Mouse (Mus musculus): Measurements from ENCODE around the gene Gata3.

The Gata3 gene

DNA sequence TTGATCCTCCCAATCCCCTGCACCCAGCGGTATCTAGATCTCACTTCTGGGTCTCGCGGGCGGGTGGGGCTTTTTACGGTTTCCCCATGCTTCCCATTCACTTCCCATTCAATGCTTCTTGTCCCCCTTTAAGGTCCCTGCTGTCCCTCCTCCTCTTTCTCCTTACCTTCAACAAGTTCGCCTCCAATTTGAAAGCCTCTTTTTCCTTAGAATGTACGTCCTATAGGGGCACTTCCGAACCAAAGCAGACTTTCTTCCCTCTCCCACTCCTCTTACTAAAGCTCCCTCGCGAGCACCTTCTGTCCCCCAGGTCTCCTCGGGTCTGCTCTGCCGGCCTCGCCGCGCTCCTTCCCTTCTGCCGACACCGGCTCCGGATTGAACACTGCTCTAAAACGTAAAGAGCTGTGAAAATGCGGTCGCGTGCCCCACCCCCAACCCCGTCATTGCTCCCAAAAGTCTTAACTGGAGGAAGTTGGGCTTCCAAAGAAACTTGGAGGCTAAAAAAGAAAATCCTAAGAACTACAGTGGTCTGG, at the start of gene Gata3:
TSS of gene Gata3 (minus strand) at position 384 of the 533 bp plus-strand sequence.
- peak in 1 of 2 experiments; percentile 20 for DNase-seq (ENCODE audit: low spot score in 2 of 2)

DNA sequence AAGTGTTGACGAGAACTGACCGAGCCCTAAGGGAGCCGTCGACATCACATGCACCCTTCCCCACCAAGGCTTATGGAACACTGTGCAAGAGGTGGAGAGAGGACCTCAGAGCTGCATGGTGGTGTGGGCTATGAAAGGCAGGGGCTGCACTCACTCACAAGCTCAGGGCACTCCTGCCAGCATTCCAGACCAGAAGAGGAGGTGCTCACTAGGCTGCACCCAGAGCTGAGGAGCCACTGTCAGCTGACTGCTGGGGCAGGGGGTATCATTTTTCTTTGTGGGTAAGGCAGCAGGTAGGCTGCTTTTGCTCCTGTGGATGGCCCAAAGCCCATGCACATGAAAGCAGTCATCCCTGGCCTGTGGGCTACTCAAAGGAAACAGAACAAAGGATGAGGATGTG, 49.4 kb upstream of the Gata3 start:
- no peak for DNase-seq (ENCODE audit: low spot score in 2 of 2)

DNA sequence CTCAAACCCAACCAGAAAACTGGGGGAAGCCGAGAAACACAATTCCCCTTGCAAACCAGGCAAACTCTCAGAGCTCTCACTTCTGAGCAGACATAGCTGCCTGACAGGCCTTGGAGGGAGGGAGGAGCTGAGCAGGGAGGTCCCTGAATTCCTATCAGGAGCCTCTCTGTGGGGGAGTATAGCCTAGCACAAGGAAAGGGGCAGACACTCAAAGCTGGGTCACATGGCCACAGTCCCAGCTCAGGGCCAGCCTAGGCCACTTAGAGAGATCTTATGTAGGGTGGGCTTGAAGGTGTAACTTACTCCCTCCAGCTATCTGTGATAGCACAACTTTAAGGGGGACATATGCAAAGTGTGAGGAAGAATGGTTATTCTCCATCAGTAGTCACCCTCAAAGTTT, 46.1 kb upstream of the Gata3 start:
- no peak for DNase-seq (ENCODE audit: low spot score in 2 of 2)

DNA sequence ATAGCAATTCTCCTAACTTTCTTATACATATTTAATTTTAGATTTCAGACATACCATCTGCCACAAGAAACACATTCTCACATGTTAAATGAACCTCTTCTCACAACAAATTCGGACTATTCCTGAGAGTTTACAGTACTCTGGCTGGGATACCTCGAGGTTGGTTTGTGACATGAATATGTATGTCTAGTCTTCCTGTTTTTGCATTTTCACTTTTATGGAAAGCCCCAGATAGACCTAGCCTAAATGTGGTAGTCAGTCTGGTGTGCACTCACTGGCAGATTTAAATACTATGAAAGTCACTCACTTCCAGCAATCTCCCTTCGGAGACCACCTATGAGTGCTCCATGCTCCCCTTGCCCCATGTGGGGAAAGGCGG, 37.1 kb upstream of the Gata3 start:
- DNase-seq (ENCODE audit: low spot score in 2 of 2), result no peak

DNA sequence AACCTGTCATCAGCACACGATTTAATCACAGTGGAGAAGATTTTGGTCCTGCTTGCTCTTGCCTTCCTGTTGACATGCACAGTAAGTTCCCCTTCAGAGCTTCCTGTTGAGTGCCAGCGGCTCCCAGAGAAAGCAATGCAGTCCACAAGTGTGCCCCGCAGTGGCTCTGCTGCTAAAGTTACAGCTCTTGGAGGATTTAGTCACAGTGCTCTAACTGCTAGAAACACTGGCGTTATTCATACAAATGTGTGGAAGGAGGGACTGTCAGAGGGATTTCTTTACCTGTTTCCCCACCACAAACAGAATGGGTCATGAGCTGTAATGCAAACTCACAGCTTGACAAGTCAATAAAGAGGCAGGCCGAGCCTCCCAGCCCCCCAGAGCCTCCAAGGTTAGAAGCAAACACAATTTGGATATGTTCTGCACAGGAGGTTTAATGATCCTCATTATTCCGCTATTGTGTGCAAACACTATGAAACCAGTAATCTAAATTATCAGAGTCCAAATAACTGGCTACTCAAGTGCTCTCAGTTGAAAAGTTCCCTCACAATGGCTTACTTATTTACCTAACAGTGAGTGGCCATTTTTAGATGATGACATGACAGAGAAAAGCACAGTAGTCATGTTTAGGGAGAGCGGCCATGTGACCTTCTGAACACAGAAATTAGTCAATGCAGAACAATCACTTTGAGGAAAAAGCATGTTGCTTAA, 36.5 kb upstream of the Gata3 start:
- no peak for DNase-seq (ENCODE audit: low spot score in 2 of 2)

DNA sequence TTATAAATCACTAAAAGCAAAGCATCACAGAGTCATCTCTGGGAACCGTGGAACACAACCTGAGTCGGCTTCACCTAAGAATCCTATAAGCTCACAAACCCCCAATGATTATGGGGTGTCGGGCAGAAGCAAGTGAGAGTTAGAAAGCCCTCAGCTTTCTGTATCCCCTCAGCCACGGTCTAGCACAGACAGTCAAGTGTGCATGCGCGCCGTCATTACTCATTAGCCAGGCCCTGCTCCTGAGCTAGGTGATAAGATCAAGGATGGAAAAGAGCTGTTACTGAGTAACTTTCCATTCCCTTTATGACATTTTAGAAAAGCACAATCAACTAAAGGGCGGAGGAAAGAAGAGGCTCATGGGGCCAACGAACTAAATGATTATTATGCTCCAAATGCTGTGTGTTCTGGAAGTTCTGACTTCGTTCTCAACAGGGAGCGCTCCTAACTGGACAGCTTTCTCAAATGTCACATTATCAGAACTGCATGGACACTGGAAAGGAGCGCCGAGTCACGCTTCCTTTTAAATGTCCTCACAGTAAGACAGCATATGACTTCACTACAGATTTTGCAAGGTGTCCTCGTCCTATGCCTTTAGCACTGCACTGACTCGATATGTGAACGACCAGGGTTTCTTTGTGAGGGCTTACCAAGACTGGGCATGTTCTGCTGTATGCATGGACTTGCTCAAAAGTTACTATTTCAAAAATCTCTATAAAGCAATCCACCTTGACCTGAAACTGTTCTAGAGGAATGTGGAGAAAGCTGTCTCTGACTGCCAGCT, 29.0 kb upstream of the Gata3 start:
- no peak for DNase-seq (ENCODE audit: low spot score in 2 of 2)

DNA sequence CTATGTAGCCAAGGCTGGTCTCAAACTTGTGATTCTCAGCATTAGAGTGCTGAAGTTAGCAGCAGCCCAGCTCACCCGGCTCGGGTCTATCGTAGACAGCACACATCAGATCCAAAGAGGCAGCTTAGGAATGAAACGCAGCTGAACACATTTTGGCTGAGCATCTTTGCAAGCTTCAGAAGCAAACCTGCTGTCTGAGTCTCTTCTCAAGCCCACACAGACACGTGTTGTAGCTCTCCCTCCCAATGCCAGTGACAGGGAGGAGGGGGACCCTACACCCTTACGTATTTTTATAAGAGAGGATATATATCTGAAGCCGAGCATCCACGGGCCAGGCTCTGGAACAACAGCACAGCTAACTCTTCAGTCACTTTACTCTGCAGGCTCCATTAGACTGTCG, 27.8 kb upstream of the Gata3 start:
- no peak for DNase-seq (ENCODE audit: low spot score in 2 of 2)

DNA sequence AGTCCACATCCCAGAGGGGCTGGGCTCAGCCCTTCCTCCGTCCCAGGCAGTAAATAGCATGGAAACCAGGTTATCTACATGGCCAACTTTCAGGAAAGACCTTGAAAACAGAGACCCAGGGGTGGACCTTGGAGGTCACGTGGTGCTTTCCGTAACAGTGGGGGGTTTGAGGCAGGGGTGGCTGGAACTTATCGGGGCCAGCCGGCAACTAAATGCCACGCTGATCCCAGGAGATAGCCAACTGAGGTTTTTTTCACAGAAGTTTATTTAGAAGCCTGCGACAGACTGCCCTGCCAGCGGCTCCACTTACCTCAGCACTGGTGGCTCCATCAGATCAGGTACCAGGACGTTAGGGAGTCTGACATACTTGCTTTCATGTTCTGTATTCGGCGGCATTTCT, 16.2 kb upstream of the Gata3 start:
- no peak for DNase-seq (ENCODE audit: low spot score in 2 of 2)

DNA sequence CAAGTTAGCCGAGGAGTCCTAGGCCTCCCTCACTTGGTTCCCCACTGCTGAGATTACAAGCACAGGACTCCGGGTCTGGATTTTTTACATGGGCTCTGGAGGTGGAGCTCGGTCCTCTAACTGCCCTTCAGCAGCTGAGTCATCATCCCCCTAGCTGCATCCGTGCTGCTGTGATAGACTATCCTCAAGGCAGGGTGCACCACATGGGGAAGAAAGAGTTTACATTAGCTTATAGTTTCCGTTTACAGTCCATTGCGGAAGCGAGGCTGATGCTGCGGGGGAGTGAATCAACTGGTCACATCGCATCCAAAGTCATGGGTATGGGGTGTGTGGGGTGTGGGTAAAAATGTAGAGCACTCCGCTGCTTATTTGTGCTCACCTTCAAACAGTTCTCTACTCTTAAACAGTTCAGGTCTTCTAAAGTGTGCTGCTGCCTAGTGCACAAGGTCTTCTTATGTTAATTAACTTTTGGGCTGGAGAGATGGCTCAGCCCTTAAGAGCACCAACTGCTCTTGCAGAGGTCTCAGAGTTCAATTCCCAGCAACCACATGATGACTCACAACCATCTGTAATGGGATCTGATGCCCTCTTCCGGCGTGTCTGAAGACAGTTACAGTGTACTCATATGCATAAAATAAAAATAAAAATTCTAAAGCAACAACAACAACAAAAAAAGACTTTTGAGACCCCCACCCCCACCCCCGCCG, 14.2 kb upstream of the Gata3 start:
- no peak for DNase-seq (ENCODE audit: low spot score in 2 of 2)

DNA sequence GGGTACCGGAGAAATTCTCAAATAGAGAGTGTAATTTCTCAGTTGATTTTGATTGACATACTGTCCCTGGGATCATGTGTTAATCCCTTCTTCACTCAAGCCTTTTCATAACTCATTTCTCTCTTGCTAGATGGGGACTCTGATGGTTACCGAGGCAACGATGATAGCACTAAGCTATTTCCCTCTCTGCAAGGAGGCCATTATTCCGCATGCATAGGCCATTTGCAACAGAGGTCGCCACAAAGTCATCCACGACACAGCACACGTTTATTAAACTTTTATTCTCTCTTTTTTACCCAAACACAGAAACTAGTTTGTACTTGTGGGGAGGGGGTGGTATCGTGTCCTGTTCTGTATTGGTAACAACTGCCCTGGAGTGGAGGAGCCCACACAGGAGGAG, 8.0 kb upstream of the Gata3 start:
- no peak for DNase-seq (ENCODE audit: low spot score in 2 of 2)

DNA sequence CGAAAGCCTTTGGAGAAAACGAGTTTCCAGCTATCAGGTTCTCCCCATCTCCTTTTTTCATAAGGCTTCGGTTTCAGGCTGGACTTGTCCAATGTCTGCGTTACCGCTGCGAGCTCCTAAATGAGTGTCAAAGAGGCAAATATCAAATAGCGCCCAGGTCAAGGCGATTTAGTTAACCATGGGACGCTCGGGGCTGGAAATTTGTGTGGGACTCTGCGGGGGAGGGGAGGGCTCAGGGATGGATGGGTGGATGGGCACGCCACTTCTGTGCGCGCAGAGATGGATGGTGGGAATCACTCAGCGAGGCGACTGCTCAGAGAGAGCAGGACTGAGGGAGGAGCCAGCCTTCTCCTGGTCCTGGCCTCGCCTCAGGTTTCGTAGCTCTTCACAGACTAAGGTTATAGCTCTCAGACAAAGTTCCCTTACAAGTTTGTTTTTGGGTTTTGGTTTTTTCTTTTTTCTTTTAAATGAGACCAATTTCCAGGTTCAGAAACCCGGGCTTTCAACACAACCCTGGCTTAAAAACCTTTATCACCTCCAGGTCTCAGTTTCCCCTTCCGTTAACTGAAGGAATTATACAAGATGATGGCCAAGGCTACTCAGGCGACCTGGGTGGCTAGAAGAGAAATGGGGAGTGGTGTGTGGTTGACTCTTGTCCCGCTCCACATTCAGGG, 6.4 kb upstream of the Gata3 start:
- DNase-seq (ENCODE audit: low spot score in 2 of 2), result no peak

DNA sequence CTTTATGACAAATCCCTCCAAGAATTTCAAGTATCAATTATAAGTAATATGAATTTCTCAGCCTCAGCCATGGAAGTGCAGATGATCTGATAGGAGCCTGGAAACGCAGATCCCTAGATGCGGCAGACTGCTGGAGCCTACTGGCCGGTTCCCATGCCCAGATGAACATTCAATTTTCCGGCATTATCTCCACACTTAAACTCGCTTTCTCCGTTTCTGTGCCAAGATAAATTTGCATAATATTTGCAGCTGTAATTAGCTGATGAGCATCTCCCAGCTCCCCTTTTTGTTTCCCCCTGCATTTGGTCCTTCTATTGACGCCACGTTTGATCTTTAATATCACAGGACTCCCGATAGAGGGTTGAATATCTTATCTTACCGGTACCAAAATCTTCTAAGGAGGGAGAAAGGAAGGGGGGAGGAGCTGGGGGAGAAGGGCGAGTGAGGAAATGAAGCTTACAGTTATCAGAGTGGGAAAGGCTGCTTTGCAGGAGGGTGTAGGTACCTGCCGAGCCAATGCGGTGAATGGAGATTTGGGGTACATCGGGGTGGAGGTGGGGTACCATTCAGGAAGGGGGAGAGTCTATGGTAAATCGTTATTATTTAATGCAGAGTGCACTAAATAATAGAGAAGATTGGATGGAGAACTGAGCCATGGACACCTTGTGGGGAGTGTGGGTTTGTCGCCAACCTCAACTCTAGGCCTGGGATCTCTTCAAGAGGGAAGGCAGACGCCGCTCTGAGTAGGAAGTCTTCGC, 5.2 kb upstream of the Gata3 start:
- no peak for DNase-seq (ENCODE audit: low spot score in 2 of 2)

DNA sequence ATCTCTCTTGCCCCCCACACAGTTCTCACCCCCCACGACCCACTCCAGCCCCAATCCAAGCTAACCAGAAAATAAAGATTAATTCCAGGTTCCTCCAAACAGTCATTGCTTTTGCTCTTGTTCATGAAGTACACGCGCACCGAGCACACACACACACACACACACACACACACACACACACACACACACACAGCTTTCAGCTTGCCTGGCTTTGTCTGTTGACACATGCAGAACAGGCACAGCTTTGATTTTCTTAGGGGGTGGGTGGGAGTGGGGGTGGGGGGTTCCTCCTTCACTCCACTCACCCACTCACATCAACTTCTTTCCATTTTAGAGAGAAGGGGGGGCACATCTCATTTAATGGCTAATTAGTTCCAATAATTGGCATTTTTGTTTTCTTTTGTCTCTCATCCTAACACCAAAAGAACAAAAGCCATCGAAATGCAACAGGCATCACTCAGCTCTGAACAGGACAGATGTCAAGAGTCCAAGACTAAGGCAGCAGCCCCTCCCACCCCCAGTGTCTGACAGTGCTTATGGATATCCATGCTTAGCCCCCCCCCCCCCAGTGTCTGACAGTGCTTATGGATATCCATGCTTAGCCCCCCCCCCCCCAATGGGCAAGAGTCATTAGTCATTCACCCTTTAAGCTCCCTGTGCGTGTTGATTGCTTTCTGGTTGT, 3.6 kb upstream of the Gata3 start:
- no peak for DNase-seq (ENCODE audit: low spot score in 2 of 2)

DNA sequence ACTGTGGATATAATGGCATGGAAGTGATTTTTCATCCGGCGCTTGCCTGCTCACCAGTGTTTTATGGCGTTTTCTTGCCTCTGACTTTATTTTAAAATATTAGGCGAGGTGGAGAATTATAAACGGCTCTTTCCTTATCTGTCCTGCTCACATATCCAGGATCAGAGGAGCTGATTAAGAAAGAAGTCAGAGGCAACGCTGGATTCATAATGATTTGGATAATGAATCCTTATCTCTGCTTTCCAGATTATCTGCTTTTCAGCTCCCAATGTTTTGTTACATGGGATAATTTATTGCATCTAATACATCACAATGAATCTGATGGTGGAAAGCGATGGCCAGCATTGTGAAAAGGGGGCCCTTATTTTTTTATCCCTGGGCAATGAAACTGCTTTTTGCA, 2.7 kb upstream of the Gata3 start:
- no peak for DNase-seq (ENCODE audit: low spot score in 2 of 2)

DNA sequence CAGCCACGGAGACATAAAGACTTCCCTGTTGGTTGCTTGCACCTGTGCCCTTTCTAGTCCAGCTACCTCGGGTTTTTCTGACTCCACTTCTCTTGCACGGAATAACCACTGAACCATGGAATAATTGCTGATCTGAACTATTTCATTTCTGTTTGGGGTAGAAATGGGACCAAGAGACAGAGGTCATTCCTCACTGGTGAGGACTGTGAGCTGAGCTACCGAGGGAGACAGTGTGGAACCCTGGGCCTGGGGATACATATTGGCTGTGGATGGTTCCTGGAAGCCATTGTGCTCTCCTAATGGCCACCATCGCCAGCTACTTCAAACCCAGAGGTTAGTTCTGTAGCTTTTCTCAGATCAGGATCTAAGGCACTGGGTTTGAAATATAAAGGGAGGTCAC, 1.1 kb upstream of the Gata3 start:
- DNase-seq (ENCODE audit: low spot score in 2 of 2), result no peak

DNA sequence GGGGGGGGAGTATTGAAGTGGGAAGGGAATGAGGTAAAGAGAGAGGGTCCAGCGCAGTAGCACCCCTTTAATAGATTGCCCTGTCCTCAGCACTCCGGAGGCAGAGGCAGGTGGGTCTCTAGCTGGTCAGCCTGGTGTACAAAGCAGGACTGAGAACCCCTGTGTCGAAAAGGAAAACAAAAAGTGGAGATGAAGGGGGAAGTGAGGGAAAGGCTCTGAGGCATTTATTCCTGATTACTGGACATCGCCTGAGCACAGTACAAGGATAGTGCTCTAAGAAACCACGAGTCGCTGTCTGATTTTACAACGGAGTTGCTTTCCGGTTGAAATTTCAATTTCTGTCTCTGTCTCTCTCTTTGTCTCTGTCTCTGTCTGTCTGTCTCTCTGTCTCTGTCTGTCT, 417 bp upstream of the Gata3 start:
- DNase-seq (ENCODE audit: low spot score in 2 of 2), result no peak

DNA sequence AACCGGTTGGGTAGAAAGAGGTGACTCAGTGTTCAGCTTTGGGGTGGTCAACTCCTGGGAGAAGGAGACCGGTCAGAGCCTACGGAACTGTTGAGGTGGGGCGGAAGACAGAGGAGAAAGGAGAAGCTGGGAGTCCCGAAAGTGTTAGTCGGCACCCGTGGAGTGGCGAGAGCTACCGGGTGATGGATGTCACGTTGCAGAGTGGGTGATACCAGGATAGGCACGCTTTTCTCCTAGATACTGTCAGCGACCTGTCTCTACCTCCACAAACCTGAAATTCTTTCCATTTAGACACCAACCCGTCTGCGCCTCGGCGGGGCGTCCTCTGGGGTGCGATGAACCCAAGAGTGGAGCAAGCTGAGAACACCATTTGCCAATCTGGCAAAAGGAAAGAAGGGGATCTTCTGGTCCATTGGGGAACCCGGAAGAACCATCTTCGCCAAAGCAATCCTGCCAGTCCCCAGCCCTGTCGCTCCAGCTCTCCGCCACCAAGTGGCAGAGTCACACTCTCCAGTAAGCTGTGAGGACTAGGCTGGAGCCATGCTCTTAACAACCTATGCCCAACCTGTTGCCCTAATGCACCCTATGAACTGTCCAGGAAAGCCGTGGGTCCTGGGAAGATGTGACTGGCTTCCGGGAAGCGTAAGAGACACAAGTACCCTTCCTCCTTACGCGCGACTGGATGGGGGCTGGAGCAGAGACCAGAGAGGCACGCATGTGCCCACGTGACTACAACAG, 752 bp downstream of the Gata3 start, which contains the start of gene 9230102O04Rik:
TSS of gene 9230102O04Rik (minus strand) at position 628 of the 738 bp plus-strand sequence.
- peak; percentile 27 to 54 for DNase-seq (ENCODE audit: low spot score in 2 of 2)

DNA sequence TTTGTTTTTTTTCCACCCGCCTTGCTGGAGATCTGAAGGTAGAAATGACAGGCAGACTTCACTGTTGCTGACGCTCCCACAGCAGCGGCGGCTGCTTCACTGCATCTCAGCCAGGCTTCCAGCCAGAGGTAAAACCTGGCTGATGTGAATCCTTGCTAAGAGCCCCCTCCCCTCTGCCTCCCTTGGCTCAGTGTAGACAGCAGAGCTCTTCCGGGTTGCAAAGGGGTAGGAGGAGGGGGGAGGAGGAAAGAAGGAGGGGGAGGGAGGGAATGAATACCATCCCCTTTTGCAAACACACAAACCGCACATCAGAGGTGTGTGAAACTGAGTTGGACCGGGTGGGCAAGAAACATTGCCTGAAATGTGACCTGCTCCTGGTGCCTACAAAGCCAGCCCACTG, 2.2 kb downstream of the Gata3 start:
- DNase-seq (ENCODE audit: low spot score in 2 of 2), result no peak

DNA sequence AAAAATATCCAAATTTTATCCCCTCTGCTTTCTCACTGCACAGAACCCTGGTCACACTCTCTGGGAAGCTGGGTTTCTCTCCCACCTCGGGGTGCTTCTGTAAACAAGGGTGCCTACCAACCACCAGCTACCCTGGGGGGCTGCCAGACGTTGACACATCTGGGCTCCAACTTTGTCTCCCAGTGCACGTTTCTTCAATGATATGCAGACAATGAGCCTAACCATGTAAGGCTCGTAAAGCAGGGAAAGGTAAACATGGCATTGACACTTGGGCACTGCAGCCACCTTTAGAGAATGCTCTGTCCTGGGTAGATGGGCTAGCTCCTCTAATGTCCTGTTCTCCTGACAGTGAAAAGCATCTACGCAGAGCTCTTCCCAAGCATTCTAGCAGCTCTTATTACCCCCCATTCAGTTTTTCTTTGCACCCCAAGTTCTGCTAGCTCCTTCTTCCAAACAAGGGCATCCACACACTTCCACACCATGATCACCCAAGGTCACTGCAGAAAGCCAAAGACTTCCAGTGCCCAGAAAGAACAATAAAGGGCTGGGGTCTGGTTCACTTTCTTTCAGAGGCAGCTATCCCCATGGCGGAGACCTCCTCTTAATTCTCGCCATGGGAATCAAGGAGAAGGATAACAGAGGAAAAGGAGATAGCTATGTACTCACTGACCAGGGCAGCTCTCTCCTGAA, 2.8 kb downstream of the Gata3 start:
- DNase-seq (ENCODE audit: low spot score in 2 of 2), result no peak

Measured in thymus, postnatal 10 days (tissue).